Mouse (Mus musculus) layer of hippocampus, adult 18-20 months (tissue): ENCODE measurements around the gene Mrps22. TPM values are rescaled to one million over a fixed set of nuclear protein-coding genes. Genes with fewer than 3 reads are reported as not detected.

Source experiments
- DNase-seq, 2 experiments: peaks; one replicate each; pipeline ENCODE4 v3.0.0; 2022; ENCODE audit warnings: low spot score in 2 of 2
- long read RNA-seq: library from polyadenylated mRNA; stranded (forward); transcript quantifications from one replicate; pipeline ENCODE4 v2.0.0, GENCODE M21; 2021
- total RNA-seq, 2 experiments: library from RNA; stranded (reverse); gene quantifications; 2 replicates each; pipeline ENCODE4 v1.2.3; 2021

The Mrps22 gene
- 10 to 100 TPM; 29.6 to 35.2 TPM for total RNA-seq
- long read RNA-seq, transcript Mrps22-201 (8 exons, 1,197 nt) = major isoform, 14 of 27 reads
- long read RNA-seq, partial matches to known transcripts = 11 of 27 reads
- long read RNA-seq, other reads (novel, unspliced or antisense) = 2 of 27 reads

DNA sequence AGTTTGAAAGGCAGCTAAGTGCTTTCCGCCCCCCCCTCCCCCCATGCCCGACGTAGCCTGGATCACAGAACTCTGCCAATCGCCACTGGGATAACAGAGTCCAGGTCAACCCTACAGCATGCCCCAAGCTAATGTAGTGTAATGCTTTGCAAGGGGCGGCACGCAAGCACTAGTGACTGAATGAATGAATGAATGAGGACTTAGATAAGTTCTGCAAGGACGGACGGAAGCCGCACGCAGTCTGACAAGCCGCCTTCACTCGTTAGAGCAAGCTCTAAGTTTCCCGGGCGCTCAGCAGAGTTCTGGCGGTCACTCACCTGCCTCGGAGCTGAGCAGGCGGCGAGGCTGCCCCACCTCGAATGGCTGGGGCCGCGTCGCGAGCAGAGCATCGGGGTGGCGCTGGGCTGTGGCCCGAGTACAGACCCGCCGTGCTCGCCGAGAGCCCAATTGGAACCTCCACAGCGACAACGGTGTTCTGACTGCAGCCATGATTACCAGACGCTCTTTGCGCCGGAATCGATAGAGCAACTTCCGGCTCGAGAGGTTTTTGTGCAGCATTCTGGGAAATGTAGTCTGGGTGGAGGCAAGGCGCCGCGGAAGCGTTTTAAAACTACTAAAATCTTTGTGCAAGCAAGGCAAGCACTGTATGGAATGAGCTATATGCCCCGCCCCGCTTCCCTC is at the start of gene Mrps22:
TSS of gene Mrps22 (minus strand) at position 505 of the 681 bp plus-strand sequence.
- DNase-seq = peak; percentile 75 to 88

DNA sequence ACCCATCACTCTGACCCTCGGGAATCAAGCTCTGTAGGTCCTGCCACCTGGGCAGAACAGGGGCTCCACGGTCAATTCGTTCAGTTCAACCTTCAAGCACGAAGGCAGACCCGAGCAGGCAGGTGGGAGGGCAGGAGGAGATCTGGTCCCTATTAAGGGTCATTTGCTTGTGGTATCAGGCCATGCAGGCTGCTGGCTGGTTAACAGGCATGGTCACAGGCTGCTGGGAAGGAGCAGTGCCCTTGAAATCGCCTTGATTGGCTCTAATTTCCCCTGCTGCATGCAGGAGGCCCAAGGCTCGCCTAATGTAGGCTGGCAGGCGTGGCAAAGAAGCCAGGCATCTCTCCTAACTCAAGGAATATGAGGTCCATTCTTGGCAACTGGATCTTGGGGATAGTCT is 49.1 kb upstream of the Mrps22 start:
- DNase-seq = no peak

- no peak for DNase-seq
Observed at GRCm38 (mm10) chr9:98647418-98647817, 46.0 kb upstream of the Mrps22 start.

GRCm38 (mm10) chr9:98645750-98646149 is 44.3 kb upstream of the Mrps22 start:
- peak; percentile 67 to 81 for DNase-seq

- no peak for DNase-seq
Observed at GRCm38 (mm10) chr9:98642126-98642525, 40.7 kb upstream of the Mrps22 start.

DNA sequence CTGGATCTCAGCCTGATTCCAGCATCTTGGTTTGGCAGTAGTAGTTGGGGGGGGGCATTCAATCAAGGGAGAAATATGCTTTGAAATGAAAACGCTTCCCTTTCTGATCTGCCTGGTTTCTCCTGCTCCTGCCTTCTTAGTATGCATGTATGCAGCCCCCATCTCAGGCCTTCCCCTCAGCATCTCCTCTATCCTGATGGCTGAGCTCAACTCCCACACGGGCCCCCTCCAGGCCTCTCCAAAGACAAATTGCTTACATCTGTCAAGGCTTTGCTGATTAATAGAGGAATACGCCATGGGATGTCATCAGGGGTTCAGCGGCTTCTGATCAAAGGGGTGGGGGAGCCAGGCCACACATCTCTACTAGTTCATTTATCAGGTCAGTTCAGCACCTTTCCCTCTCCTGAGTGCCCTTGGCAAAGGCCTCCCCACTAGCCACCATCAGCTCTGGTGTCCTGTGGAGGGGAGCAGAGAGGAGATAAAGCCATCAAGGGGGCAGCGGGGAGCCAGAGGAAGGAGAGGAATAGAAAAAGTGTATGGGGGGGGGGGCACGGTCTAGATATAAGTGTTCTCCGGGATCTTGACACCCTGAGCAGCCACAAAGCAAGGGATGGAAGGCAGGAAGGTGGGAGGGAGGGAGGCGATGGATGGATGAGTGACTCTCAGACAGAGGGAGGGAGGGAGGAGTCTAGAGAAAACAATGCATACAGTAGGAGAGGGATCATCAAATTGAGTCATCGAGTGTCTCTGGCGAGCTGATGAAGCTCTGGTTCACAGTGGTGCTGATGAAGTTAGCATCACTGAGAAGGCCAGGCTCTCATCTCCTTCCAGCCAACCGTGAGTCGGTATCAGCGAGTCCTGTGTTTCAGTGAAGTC is 32.1 kb upstream of the Mrps22 start:
- DNase-seq = no peak

GRCm38 (mm10) chr9:98628480-98628879 is 27.0 kb upstream of the Mrps22 start:
- DNase-seq = no peak

DNA sequence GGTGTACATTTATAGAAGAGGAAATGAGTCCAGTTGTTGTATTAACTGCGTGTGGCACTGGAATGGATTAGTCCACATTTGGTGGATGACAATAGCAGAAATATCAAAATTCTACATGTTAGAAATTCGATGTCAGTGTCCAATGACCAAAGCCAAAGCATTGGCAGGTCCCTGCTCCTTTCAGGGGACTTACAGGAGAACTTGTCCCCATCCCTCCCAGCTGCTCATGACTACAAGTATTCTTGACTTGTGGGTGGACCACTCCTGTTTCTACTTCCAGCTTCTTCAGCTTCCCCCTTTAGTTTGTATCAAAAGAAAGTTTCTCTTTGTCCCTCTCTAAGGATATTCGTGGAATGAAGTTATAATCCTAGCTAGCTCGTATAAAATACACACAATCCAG is 3.4 kb upstream of the Mrps22 start:
- no peak for DNase-seq

- no peak for DNase-seq
Observed at GRCm38 (mm10) chr9:98601837-98602359, 438 bp upstream of the Mrps22 start.

- no peak for DNase-seq
Observed at GRCm38 (mm10) chr9:98600094-98600493, 1.4 kb downstream of the Mrps22 start.

DNA sequence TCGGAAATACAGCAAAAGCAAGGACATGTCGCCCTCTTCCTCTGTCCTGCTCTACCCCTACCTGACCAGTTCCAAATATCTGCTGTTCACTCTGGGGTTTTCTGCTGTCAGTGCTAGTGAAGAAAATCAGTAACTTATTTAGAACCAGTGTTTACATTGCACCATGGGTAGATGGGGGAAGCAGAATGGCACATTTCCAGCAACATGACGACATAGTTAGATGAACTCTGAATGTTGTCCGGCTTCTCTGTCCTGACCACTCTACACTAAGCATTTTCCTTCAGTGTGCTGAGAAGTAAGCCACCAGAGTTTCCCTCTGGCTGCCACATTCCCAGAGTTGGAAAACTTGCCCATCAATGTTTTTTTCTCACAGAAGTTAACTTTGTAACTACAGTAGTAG is 17.6 kb downstream of the Mrps22 start:
- DNase-seq = no peak

GRCm38 (mm10) chr9:98563137-98564126 is 38.0 kb downstream of the Mrps22 start, which contains the start of gene Copb2:
Gene Copb2 (plus strand): TSS chr9:98563721.
- peak; percentile 97 to 99 for DNase-seq

- no peak for DNase-seq
Observed at GRCm38 (mm10) chr9:98544042-98544441, 57.4 kb downstream of the Mrps22 start.

Other genes with a start within 250 kb of the Mrps22 start
- 1 to 10 TPM; 5.0 to 5.4 TPM for gene Rbp1, start 178.7 kb downstream of the Mrps22 start, total RNA-seq
- under 1 TPM in 1 of 2 experiments, not detected in 1; 0.53 TPM for gene Rbp2, start 115.5 kb downstream of the Mrps22 start, total RNA-seq
- 10 to 100 TPM; 88.7 to 91.7 TPM for gene Copb2, start 37.9 kb downstream of the Mrps22 start, total RNA-seq
- gene Prr23a1, start 240.8 kb upstream of the Mrps22 start, total RNA-seq = not detected